Mouse (Mus musculus): ENCODE data around the gene Dnajc28.
"Not testable (repeated sequence)": the region's sequence is repeated elsewhere in the genome, so short reads cannot be mapped to it uniquely, and the experiment has no call there.

Gene Dnajc28

DNA sequence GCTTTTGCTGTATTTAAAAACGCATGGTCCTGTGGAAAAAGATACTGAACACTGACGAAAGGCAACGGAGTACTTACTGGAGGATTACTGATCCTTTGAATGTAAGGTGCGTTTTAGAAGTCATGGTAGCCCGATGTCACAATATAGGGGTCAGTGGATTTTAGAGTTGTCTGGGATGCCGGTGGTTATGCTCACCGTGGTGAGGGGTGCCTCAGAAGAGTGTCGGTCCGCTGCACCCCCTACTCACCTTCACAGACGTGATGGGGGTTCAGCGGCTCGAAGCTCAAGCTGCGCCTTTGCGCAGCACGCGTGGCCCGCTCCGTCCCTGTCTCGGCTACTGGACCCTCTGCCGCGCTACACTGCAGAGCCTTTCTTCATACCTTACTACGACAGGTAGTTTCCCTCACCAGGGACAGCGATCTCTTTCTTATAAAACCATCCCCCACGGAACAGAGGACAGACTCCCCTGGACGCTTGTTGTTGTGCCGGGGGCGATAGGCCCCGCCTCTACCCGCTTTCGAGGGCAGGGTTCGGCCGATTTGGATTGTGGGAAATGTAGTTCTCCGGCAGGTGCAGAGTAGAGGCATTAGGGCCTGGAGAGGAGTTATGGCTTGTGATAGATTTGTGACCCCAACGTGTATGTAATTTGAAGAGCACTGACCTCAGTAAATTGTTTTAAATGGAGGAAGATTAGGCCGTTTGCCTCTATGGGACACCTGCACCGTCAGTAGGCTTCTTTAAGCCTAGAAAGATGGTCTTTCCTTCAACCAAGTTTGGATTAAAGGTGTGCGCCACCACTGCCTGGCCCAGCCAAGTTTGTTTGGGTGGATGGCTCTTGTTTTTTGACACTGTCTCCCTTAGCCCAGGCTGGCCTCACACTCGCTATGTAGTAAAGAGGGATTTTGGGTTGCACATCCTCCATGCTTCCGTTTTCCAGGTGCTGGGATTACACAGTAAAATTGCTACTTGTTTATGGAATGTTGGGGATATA is at the start of gene Dnajc28:
TSS of gene Dnajc28 (minus strand) at position 516 of the 991 bp plus-strand sequence.
- DNase-seq = peak; percentile 84

DNA sequence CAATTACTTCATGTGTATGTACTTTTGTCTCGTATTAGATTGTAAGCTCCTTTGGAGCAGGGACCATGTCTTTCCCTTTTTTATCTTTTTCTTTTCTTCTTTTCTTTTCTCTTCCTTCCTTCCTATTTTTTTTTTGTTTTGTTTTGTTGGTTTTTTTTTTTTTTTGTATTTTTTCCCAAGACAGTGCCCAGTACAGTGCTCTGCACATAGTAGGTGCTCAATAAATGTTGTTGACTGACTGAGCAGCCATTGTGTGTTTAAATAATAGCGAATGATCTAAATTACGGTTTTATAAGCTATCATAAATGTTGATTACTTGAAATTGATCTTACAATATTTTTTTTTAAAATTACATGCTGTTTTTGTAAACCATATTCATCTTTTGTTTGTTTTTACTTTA is 45.0 kb upstream of the Dnajc28 start:
- no peak for DNase-seq

DNA sequence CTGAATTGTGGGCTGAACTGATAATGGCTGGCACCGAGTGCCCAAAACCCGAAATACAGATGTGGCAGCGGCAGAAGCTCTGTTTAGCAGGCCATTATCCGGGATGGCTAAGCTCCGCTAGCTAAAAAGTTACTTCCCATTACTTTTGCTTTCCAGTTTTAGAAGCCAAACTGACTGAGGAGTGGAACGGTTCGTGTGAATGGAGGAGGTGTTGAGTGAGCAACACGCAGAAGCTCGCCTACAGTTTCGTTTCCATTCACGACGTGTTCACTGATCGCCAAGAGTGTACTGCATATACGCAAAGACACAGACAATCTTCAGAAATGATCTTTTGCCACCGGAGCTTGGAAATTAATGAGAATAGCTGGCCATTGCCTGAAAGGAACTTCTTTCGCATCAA is 43.5 kb upstream of the Dnajc28 start:
- no peak for DNase-seq

DNA sequence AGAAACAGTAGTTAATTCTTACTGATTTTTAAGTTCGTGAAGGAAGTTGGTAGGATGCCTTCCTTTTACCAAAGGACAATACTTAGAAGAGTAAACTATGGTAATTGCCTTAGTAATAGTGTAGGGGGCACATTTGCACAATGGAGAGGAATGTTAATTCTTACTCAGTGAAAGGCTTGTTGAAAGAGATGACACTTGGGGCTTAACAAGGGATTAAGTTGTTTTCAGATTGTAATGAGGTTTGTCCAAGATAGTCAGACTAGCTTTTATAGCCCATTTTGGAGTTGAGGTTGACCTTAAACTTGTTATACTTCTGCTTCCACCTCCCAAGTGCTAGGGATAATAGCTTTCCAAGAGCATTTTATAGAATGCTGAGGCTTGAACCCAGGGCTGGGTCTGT is 42.6 kb upstream of the Dnajc28 start:
- DNase-seq = no peak

DNA sequence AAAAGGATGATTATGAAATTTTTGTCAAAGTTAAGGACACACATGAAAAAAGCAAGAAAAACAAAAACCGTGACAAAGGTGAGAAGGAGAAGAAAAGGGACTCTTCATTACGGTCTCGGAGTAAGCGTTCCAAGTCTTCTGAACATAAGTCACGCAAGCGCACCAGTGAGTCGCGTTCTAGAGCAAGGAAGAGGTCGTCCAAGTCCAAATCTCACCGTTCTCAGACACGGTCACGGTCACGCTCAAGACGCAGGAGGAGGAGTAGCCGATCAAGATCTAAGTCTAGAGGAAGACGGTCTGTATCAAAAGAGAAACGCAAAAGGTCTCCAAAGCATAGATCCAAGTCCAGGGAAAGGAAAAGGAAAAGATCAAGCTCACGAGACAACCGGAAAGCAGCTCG is 41.0 kb upstream of the Dnajc28 start:
- DNase-seq = no peak

DNA sequence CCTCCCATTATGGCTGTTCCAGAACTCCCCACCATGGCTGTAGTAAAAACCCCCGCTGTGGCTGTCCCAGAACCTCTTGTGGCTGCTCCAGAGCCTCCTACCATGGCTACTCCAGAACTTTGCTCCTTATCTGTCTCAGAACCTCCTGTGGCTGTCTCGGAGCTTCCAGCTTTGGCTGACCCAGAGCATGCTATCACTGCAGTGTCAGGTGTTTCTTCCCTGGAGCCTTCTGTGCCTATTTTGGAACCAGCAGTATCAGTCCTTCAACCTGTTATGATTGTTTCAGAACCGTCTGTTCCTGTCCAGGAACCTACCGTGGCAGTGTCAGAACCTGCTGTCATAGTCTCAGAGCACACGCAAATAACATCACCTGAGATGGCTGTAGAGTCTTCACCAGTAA is 39.6 kb upstream of the Dnajc28 start:
- DNase-seq = no peak

DNA sequence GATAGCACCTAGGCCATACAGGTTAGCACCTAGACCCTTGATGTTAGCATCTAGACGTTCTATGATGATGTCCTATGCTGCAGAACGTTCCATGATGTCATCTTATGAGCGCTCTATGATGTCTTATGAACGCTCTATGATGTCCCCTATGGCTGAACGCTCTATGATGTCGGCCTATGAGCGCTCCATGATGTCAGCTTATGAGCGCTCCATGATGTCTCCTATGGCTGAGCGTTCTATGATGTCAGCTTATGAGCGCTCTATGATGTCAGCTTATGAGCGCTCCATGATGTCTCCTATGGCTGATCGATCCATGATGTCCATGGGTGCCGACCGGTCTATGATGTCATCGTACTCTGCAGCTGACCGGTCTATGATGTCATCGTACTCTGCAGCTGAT is 38.5 kb upstream of the Dnajc28 start:
- no peak for DNase-seq

DNA sequence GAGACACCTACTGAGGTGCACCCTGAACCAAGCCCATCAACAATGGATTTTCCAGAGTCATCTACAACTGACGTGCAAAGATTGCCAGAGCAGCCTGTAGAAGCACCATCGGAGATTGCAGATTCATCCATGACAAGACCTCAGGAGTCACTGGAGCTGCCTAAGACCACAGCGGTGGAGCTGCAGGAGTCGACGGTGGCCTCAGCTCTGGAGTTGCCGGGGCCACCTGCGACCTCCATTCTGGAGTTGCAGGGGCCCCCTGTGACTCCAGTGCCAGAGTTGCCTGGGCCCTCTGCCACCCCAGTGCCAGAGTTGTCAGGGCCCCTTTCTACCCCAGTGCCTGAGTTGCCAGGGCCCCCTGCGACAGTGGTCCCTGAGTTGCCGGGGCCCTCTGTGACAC is 36.5 kb upstream of the Dnajc28 start:
- DNase-seq = no peak

DNA sequence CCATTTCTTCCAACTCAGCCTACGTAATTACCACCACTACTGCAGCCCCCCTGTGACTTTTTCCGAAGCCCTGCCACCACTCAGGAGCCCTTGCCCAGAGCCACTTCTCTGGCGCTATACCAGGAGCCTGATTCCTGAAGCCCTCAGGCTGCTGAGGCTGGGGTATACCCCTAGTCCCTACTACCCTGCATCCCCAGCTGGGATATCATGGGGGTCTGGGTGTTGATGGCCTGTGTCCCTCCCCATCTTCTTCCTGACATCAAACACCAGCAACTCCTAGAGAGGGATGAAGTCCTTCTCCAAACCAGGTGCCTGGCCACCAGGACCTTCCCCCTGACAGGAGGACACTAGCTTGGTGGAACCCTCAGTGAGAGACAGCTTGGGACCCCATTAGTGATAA is 33.4 kb upstream of the Dnajc28 start:
- no peak for DNase-seq

DNA sequence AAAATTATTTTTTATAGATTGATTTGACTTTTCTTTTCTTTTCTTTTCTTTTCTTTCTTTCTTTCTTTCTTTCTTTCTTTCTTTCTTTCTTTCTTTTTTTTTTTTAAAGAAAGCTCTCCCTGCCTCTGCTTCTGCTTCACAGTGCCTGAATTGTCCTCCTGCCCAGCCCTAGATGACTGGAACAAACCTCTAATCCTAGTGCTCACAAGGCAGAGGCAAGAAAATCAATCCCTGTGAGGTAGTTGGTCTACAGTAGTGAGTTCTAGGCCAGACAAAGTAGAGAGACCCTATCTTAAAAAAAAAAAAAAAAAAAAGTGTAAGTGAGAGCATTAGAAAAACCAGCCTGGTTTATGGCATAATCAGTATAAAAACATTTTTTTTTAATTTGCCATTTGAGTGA is 31.0 kb upstream of the Dnajc28 start:
- no peak for DNase-seq

DNA sequence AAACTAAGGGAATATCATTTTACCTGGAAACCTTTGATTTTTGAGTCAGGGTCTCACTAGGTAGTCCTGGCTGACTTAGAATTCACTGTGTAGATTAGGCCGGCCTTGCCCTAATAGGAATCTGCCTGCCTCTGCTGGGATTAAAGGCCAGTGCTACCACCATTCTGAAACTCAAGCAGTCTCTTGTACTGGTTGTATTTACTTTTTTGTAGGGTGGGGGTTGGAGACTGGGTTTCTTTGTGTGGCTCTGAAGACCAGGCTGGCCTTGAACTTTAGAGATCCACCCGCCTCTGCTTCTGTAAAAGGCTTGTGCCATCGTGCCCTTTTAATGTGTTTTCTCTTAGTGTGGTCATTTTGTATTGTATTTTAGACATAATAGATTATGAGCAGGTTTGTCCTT is 30.4 kb upstream of the Dnajc28 start:
- DNase-seq = no peak

DNA sequence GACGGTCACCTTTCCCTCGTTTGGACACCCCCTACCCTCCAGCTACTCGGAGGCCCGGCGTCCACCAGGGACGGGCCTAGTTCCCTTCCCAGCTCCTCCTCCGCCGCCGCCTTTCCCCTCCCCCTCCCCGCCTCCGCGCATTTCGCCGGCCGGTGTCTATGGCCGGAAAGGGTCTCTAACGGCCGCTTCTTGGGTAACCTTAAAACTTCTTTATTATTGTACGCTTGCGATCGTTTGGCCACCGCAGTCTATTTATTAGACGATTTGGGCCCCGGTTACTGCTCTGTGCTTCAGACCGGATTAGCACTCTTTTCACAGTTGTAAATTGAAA is 29.4 kb upstream of the Dnajc28 start:
- peak; percentile 65 for DNase-seq

DNA sequence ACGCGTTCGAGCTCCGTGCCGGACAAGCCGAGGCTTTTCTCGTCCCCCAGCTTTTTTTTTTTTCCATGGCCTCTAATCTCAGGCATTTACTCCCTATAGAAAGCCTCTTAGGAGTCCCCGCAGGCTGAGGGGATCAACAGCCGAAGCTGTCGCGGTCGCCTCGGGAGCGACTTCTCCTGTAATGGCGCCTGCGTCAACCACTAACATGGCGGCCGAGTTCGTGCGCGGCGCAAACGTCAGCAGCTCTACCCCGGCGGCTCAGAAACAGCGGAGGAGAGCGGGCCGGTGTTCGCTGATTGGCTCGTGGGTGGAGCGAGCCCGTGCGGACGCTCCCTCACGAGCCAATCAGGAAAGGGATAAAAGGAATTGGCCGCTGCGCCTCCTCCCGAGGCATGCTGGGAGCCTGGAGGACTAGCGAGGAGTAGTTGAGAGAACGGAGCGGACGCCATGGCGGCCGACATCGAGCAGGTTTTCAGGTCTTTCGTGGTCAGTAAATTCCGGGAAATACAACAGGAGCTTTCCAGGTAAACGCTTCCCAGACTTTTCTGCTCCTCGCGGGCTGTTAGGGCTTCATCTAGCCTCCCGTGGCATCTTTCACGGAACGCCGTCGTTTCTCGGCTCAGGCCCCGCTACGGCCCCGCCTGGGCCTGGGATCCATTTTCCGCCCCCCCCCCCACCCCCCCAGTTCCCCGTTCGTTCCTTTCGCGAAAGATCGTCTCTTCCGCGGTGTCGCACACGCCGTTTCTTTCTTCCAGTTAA is 28.8 kb upstream of the Dnajc28 start, which contains the start of gene Son:
TSS of gene Son (plus strand) at position 46 of the 759 bp plus-strand sequence.
- peak; percentile 96 for DNase-seq

DNA sequence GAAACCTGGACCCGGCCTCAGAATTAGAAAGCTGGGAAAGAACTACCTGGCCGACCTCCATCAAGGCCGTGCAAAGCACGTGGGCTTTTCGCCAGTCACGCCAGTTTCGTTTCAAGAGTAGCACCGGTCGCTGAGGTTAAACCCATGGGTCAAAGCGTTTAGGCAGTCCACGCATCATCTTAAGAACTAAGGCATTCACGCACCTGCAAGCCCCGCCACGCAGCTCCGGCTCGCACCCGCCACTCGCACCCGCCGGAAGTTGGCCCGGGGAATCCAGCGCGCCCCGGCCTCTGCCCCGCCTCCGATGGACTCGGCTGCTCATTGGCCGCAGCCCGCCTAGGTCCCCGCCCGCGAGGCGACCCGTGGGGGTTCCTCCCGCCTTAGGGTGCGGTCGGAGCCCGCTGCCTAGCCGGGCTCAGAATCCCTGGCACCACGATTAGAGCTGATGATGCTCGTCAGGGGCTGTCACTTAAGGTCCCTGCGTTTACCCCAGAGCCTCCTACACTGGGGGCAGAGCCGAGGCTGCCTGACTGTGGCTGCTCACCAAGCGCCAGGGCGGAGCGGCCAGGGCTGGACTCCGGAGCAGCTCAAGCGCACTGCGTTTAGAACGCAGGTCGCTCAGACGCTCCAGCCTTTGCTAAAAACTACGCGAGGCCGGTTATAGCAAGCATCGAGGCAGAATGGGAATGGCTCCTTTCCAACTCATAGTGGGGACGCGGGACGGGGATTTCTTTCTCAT is 28.0 kb upstream of the Dnajc28 start, which contains the start of gene Gart:
TSS of gene Gart (minus strand) at position 272 of the 739 bp plus-strand sequence.
- peak; percentile 92 for DNase-seq

DNA sequence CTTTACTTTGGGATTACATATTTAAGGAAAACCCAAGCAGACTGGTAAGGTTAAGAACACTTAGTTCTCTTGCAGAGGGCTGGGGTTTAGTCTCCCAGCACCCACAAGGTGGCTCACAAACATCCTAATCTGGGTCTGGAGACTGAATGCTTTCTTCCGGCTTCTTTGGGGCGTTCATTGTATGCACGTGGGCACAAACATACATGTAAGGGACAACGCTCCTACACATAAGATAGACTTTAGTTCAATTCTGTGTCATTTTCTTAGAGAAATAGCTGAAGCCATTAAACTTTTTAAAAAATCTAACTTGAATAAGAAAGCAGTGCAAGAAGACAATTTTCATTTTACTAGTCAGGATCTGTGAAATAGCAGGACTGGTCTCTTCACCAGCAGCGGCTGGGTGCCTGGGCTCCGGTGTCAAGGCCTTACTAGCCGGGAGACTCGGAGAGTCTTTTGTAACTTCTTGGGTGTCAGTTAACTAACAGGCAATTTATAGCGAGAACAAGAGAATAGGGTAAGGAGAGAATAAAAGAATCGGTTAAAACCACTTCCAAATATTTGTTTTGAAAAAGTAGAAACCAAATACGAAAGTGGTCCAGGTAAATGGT is 27.3 kb upstream of the Dnajc28 start:
- no peak for DNase-seq

DNA sequence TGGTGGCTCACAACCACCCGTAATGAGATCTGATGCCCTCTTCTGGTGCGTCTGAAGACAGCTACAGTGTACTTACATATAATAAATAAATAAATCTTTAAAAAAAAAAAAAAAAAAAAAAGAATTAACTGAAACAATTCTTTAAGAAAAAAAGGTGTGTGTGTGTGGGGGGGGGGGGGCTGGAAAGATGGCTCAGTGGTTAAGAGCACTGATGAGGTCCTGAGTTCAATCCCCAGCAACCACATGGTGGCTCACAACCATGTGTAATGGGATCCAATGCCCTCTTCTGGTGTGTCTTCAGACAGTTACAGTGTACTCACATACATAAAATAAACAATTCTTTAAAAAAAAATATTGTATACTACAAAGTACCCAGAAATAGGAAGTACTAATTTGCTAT is 26.6 kb upstream of the Dnajc28 start:
- not testable (repeated sequence) for DNase-seq

DNA sequence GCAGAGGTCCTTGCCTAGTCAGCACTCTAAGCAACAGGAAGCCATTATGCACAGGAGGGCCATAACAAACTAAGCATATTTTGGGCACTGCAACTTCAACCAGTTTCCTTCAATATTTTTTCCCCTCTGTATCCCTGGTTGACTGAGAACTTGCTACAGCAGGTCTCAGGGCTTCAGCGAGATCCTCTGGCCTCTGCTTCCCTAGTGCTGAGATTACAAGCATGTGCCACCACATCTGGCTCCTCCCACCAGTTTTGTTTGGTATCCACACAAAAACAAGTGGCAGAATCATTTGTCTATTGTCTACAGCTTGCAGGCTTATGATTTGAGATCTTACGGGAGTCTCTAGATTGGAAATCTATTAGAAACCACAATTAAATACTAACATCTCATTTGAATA is 26.1 kb upstream of the Dnajc28 start:
- no peak for DNase-seq

DNA sequence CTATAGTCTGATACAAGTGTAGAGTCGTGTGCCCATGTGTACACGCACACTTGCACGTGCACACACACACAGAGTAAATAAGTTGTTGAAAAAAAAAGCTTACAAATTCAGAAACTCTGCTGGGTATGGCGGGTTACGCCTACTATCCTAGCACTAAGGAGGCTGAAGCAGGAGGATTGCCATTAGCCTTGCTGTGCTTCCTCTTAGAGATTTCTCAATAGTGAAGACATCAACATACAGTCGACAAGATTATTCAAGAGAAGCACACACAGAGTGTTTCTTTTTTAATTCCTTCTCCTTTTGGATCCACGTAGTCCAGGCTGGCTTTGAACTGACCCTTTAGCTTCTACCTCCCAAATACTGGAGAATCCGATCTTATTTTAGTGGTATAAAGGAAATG is 21.3 kb upstream of the Dnajc28 start:
- DNase-seq = no peak

DNA sequence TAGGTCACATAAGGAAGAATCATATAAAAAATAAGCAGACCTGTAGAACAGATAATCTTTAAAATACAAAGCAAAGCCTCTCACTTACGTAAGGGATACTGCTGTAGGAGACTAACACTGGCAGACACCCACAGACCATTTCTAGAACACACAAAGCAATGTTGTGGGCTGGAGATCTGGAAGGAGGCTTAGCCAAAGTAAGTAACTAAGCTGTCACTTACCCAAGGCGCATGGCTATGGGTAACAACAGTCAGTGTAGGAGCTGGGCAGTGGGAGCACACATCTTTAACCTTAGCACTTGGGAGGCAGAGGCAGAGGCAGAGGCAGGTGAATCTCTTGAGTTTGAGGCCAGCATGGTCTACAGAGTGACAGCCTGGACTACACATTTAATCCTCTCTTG is 20.8 kb upstream of the Dnajc28 start:
- no peak for DNase-seq

DNA sequence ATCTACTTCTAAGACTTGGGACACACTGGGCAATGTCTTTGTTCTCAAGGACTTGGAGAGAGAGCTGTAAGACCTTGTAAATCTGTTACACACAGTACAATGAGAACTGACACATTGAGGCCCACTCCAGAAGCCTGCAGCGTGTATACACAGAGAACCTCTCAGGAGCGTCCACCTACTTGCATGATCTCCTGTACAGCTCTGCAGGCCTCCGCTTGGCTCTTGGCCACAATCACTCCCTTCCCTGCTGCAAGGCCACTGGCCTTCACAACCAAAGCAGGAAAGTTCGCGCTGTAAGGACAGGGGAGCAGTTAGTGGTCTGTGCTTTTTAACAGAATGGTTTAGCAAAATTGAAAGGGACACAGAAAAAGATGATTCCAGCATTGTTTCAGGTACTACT is 20.3 kb upstream of the Dnajc28 start:
- no peak for DNase-seq

DNA sequence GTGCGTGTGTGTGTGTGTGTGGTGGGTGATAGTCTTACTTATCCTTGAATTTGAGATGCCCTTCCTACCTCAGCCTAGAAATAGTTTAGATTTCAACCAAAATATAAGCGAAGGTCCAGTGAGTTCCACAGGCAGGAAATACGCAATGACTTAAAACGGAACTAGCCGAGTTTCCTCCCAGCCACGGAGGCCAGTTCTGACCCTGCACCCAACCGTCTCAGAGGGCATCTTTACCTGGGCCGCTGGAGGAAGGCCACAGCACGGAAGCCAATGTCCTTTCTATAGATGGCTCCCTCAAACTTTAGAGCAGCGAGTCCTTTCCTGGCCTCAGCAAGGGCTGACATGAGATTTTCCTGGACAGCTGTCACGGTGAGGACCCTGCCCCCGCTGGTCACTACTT is 14.8 kb upstream of the Dnajc28 start:
- DNase-seq = no peak

DNA sequence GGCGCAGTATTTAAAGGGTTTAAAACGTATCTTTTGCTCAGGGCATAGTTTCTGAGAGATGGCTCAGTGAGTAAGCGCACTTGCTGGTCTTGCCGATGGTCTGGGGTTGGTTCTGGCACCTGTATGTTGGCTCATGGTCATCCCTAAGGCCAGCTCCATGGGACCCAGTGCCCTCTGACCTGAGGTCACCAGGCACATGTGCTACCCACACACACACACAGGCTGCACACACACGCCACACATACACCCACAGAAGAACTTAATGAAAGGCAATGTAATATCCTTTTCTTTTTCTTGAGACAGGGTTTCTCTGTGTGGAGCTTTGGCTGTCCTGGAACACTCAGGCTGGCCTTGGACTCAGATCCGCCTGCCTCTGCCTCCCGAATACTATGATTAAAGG is 14.1 kb upstream of the Dnajc28 start:
- no peak for DNase-seq

DNA sequence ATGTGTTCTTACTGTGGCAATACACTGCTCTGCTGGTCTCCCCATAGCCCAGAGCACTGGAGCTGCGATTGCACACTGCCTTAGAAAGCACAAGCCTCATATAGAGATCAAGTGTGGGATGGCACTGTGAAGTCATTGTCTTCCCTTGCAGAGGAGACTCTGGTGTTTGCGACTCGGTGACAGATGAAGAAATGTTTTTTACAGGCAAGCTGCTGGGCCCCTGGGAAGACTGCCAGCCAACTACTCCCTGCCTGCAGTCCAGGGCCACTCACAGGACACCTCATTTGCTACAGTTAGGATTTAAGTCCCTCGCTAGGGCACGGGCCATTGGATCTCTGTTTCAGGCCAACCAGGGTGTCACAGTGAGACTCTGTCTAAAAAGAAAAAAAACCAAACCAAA is 13.6 kb upstream of the Dnajc28 start:
- DNase-seq = no peak

Data from cerebellum, adult 11 months (tissue).